Comparison of ENCODE assay signal across 19 mouse cellular contexts in the genomic region with DNA sequence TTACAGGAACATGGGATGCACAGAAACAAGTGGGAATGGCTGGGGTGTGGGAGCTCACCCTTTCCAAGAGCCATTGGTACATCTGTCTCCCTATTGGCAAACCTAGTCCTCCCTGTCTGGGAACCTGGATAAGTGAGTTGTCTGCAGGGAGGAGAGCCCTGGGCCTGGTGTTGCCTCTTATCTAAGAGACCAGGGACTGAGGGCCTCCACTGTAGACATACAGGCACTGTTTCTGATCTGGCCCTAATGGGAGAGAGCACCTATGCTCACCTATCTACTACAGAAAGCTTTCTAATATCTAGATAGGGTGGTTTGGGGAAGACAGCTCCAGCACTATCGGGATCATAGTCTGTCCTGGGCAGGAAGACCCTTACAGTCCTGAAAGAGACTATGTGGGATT. TPM values are rescaled to one million over a fixed set of nuclear protein-coding genes. Genes with fewer than 3 reads are reported as not detected.
DNase-seq lines count a peak whose midpoint lies in the region; ATAC-seq and TF ChIP-seq lines count a peak whose summit lies in the region.
"Had no signal": no experiment of that assay in that cellular context is flagged by ENCODE, and none has a peak within 500 bp of the region (broad histone marks: within the 10 kb centered on the region; RNA-seq: fewer than 3 reads in every experiment).

No protein-coding gene starts in this region.

- H3K4me2 ChIP-seq in forebrain, embryonic 12.5 days: no peak overlapping the region
- H3K4me2 ChIP-seq in lung, embryonic 14.5 days: no peak overlapping the region
- H3K4me2 ChIP-seq in intestine, embryonic 16.5 days (ENCODE audit: low read depth, low read length): no peak overlapping the region
- H3K4me2 ChIP-seq: neural tube, embryonic 15.5 days had no signal

- 85% methylated on average over 1 of the region's 1 CpGs for WGBS in forebrain, embryonic 10.5 days
- 89% methylated on average over 1 of the region's 1 CpGs for WGBS in forebrain, embryonic 12.5 days
- 89% methylated on average over 1 of the region's 1 CpGs for WGBS in lung, embryonic 14.5 days
- WGBS in lung, adult 2 months: 94% methylated on average over 1 of the region's 1 CpGs
- WGBS in intestine, embryonic 16.5 days: 94% methylated on average over 1 of the region's 1 CpGs

- H3K9ac ChIP-seq in forebrain, embryonic 12.5 days: no peak overlapping the region
- H3K9ac ChIP-seq in lung, embryonic 14.5 days: no peak overlapping the region
- no peak overlapping the region for H3K9ac ChIP-seq in intestine, embryonic 16.5 days (ENCODE audit: low read depth, low read length)
- H3K9ac ChIP-seq: neural tube, embryonic 15.5 days had no signal

- no peaks in the 10 kb centered on the region for H3K27me3 ChIP-seq in forebrain, embryonic 10.5 days (ENCODE audit: poor library complexity, severe bottlenecking)
- H3K27me3 ChIP-seq in forebrain, embryonic 12.5 days: no peaks in the 10 kb centered on the region
- no peaks in the 10 kb centered on the region for H3K27me3 ChIP-seq in lung, embryonic 14.5 days (ENCODE audit: insufficient read depth, low read length)
- H3K27me3 ChIP-seq in intestine, embryonic 16.5 days (replicated peaks; ENCODE audit: control insufficient read depth, insufficient read depth, low read length): no peaks in the 10 kb centered on the region
- H3K27me3 ChIP-seq: neural tube, embryonic 15.5 days had no signal

- TF ChIP-seq POLR2A in lung, adult 2 months (IDR thresholded peaks at IDR 0.05; ENCODE audit: borderline replicate concordance, extremely low read depth, low read depth, low read length): no peak

- no peak overlapping the region for H3K4me3 ChIP-seq in forebrain, embryonic 10.5 days
- no peak overlapping the region for H3K4me3 ChIP-seq in forebrain, embryonic 12.5 days (replicated peaks)
- no peak overlapping the region for H3K4me3 ChIP-seq in lung, embryonic 14.5 days (ENCODE audit: low read depth, low read length)
- H3K4me3 ChIP-seq in lung, adult 2 months (replicated peaks; ENCODE audit: extremely low read depth, low read depth, low read length): no peak overlapping the region
- no peak overlapping the region for H3K4me3 ChIP-seq in intestine, embryonic 16.5 days (ENCODE audit: low read length)
- H3K4me3 ChIP-seq: neural tube, embryonic 15.5 days had no signal

- no peak for DNase-seq in forebrain, embryonic 10.5 days (ENCODE audit: extremely low spot score, low spot score)
- DNase-seq in lung, embryonic 14.5 days: no peak
- DNase-seq in lung, adult 2 months: no peak
- DNase-seq in testis, postnatal 14 days (ENCODE audit: low spot score): no peak
- no peak for DNase-seq in kidney, adult 9 months
- DNase-seq: adrenal gland, postnatal 25 days; cerebellum, adult 11-12 months; gastrocnemius, postnatal 36 days; heart, postnatal 4 days; kidney, adult 2 months; lung, postnatal 14 days; right cerebral cortex, postnatal 14 days had no signal

- no peak for ATAC-seq in forebrain, embryonic 12.5 days (ENCODE audit: low FRiP score)
- no peak; the same call in 1 of the 2 replicates for ATAC-seq in lung, embryonic 14.5 days (ENCODE audit: insufficient read depth)
- ATAC-seq in intestine, embryonic 16.5 days: peak; percentile 87
- ATAC-seq in megakaryocyte-erythroid progenitor cell, adult 5-6 weeks (replicated peaks; ENCODE audit: low FRiP score, low TSS enrichment, poor library complexity, severe bottlenecking): peak; percentile 97

- peaks cover 76% of the 10 kb centered on the region for H3K36me3 ChIP-seq in forebrain, embryonic 10.5 days (replicated peaks)
- peaks cover 43% of the 10 kb centered on the region for H3K36me3 ChIP-seq in forebrain, embryonic 12.5 days (replicated peaks)
- peaks cover 41% of the 10 kb centered on the region for H3K36me3 ChIP-seq in lung, embryonic 14.5 days (ENCODE audit: insufficient read depth)
- no peaks in the 10 kb centered on the region for H3K36me3 ChIP-seq in intestine, embryonic 16.5 days (ENCODE audit: control insufficient read depth, insufficient read depth, low read length)

- H3K9me3 ChIP-seq in forebrain, embryonic 10.5 days: no peaks in the 10 kb centered on the region
- no peaks in the 10 kb centered on the region for H3K9me3 ChIP-seq in forebrain, embryonic 12.5 days
- H3K9me3 ChIP-seq in lung, embryonic 14.5 days (ENCODE audit: low read depth, low read length): no peaks in the 10 kb centered on the region
- H3K9me3 ChIP-seq in intestine, embryonic 16.5 days (ENCODE audit: control insufficient read depth, low read length): no peaks in the 10 kb centered on the region
- H3K9me3 ChIP-seq: neural tube, embryonic 15.5 days had no signal

- TF ChIP-seq CTCF in lung, embryonic 14.5 days (IDR thresholded peaks at IDR 0.05; ENCODE audit: low read depth): no peak
- no peak for TF ChIP-seq CTCF in lung, adult 2 months (IDR thresholded peaks at IDR 0.05; ENCODE audit: insufficient read depth, low read length)

- H3K4me1 ChIP-seq in forebrain, embryonic 10.5 days: no peaks in the 10 kb centered on the region
- H3K4me1 ChIP-seq in forebrain, embryonic 12.5 days: no peaks in the 10 kb centered on the region
- H3K4me1 ChIP-seq in lung, embryonic 14.5 days (ENCODE audit: insufficient read depth): no peaks in the 10 kb centered on the region
- H3K4me1 ChIP-seq in lung, adult 2 months (ENCODE audit: control insufficient read depth, insufficient read depth, low read length): no peaks in the 10 kb centered on the region
- H3K4me1 ChIP-seq in intestine, embryonic 16.5 days (ENCODE audit: control insufficient read depth, insufficient read depth, low read length): no peaks in the 10 kb centered on the region
- H3K4me1 ChIP-seq: neural tube, embryonic 15.5 days had no signal

- H3K27ac ChIP-seq in forebrain, embryonic 10.5 days: peak overlapping the region; percentile 66
- no peak overlapping the region for H3K27ac ChIP-seq in forebrain, embryonic 12.5 days
- peak overlapping the region; percentile 51; the same call in 1 of the 2 replicates for H3K27ac ChIP-seq in lung, embryonic 14.5 days (ENCODE audit: low read depth)
- no peak overlapping the region for H3K27ac ChIP-seq in intestine, embryonic 16.5 days (ENCODE audit: low read length)
- H3K27ac ChIP-seq: neural tube, embryonic 15.5 days had no signal

RNA-seq across cellular contexts. Expression of gene Nprl3, which starts 11.4 kb away (rescaled TPM):
- polyA plus RNA-seq in forebrain, embryonic 10.5 days (2016; fragmentation: Nextera tagmentation; extraction: Ambion mirVana): 48.3 and 48.6 TPM in 2 replicates
- polyA plus RNA-seq in forebrain, embryonic 12.5 days (2016; fragmentation: Nextera tagmentation; extraction: Ambion mirVana): 50.2 and 50.9 TPM in 2 replicates
- 44.0 and 46.3 TPM in 2 replicates for polyA plus RNA-seq in lung, embryonic 14.5 days (2014; fragmentation: Nextera tagmentation; extraction: Ambion mirVana)
- 77.9 and 85.7 TPM in 2 replicates for polyA plus RNA-seq in lung, adult 2 months (2012; rRNA removed)
- 28.3 and 34.6 TPM in 2 replicates for polyA plus RNA-seq in intestine, embryonic 16.5 days (2015; fragmentation: Nextera tagmentation; extraction: Ambion mirVana)
- 45.7 and 65.0 TPM in 2 replicates for total RNA-seq in megakaryocyte-erythroid progenitor cell, adult 5-6 weeks (2014; fragmentation: Nextera tagmentation)
- total RNA-seq in megakaryocyte-erythroid progenitor cell, adult 5-6 weeks (2017): 12.9 and 35.6 TPM in 2 replicates

RNA-seq across cellular contexts. Expression of gene Hba-x, which starts 20.1 kb away (rescaled TPM):
- polyA plus RNA-seq in forebrain, embryonic 10.5 days (2016; fragmentation: Nextera tagmentation; extraction: Ambion mirVana): 3,082 and 4,268 TPM in 2 replicates
- polyA plus RNA-seq in forebrain, embryonic 12.5 days (2016; fragmentation: Nextera tagmentation; extraction: Ambion mirVana): 1,147 and 1,607 TPM in 2 replicates
- polyA plus RNA-seq in lung, embryonic 14.5 days (2014; fragmentation: Nextera tagmentation; extraction: Ambion mirVana): 211 and 266 TPM in 2 replicates
- not detected in 2 replicates for polyA plus RNA-seq in lung, adult 2 months (2012; rRNA removed)
- 11.6 and 16.4 TPM in 2 replicates for polyA plus RNA-seq in intestine, embryonic 16.5 days (2015; fragmentation: Nextera tagmentation; extraction: Ambion mirVana)
- total RNA-seq in megakaryocyte-erythroid progenitor cell, adult 5-6 weeks (2014; fragmentation: Nextera tagmentation): not detected in 2 replicates
- total RNA-seq in megakaryocyte-erythroid progenitor cell, adult 5-6 weeks (2017): not detected in 2 replicates
- total RNA-seq: adrenal gland, postnatal 25 days; gastrocnemius, postnatal 36 days; layer of hippocampus, adult 18-20 months; left cerebral cortex, postnatal 36 days had no signal
- polyA plus RNA-seq: kidney, adult 2 months; testis, adult 2 months had no signal

RNA-seq across cellular contexts. Expression of gene Hba-a1, which starts 27.2 kb away (rescaled TPM):
- polyA plus RNA-seq in forebrain, embryonic 10.5 days (2016; fragmentation: Nextera tagmentation; extraction: Ambion mirVana): 2,180 and 3,072 TPM in 2 replicates
- 2,326 and 2,947 TPM in 2 replicates for polyA plus RNA-seq in forebrain, embryonic 12.5 days (2016; fragmentation: Nextera tagmentation; extraction: Ambion mirVana)
- 4,575 and 4,689 TPM in 2 replicates for polyA plus RNA-seq in lung, embryonic 14.5 days (2014; fragmentation: Nextera tagmentation; extraction: Ambion mirVana)
- polyA plus RNA-seq in lung, adult 2 months (2012; rRNA removed): 5,782 and 18,923 TPM in 2 replicates
- polyA plus RNA-seq in intestine, embryonic 16.5 days (2015; fragmentation: Nextera tagmentation; extraction: Ambion mirVana): 3,658 and 4,448 TPM in 2 replicates
- total RNA-seq in megakaryocyte-erythroid progenitor cell, adult 5-6 weeks (2014; fragmentation: Nextera tagmentation): 247 and 283 TPM in 2 replicates
- 19.7 and 99.3 TPM in 2 replicates for total RNA-seq in megakaryocyte-erythroid progenitor cell, adult 5-6 weeks (2017)

RNA-seq across cellular contexts. Expression of gene Mpg, which starts 29.8 kb away (rescaled TPM):
- 31.0 and 31.2 TPM in 2 replicates for polyA plus RNA-seq in forebrain, embryonic 10.5 days (2016; fragmentation: Nextera tagmentation; extraction: Ambion mirVana)
- polyA plus RNA-seq in forebrain, embryonic 12.5 days (2016; fragmentation: Nextera tagmentation; extraction: Ambion mirVana): 25.0 and 29.3 TPM in 2 replicates
- 39.6 and 42.2 TPM in 2 replicates for polyA plus RNA-seq in lung, embryonic 14.5 days (2014; fragmentation: Nextera tagmentation; extraction: Ambion mirVana)
- 9.8 and 12.4 TPM in 2 replicates for polyA plus RNA-seq in lung, adult 2 months (2012; rRNA removed)
- polyA plus RNA-seq in intestine, embryonic 16.5 days (2015; fragmentation: Nextera tagmentation; extraction: Ambion mirVana): 32.6 and 33.8 TPM in 2 replicates
- total RNA-seq in megakaryocyte-erythroid progenitor cell, adult 5-6 weeks (2014; fragmentation: Nextera tagmentation): 11.1 and 18.5 TPM in 2 replicates
- total RNA-seq in megakaryocyte-erythroid progenitor cell, adult 5-6 weeks (2017): 8.9 and 10.8 TPM in 2 replicates

RNA-seq across cellular contexts. Expression of gene Hbq1b, which starts 30.6 kb away (rescaled TPM):
- polyA plus RNA-seq in forebrain, embryonic 10.5 days (2016; fragmentation: Nextera tagmentation; extraction: Ambion mirVana): 6.1 and 10.1 TPM in 2 replicates
- 2.4 TPM in 2 replicates for polyA plus RNA-seq in forebrain, embryonic 12.5 days (2016; fragmentation: Nextera tagmentation; extraction: Ambion mirVana)
- polyA plus RNA-seq in lung, embryonic 14.5 days (2014; fragmentation: Nextera tagmentation; extraction: Ambion mirVana): 1.8 and 2.1 TPM in 2 replicates
- polyA plus RNA-seq in lung, adult 2 months (2012; rRNA removed): 0.60 and 1.6 TPM in 2 replicates
- polyA plus RNA-seq in intestine, embryonic 16.5 days (2015; fragmentation: Nextera tagmentation; extraction: Ambion mirVana): 2.1 and 3.0 TPM in 2 replicates
- total RNA-seq in megakaryocyte-erythroid progenitor cell, adult 5-6 weeks (2014; fragmentation: Nextera tagmentation): not detected in 2 replicates
- total RNA-seq in megakaryocyte-erythroid progenitor cell, adult 5-6 weeks (2017): not detected in 2 replicates
- total RNA-seq: gastrocnemius, postnatal 36 days; left cerebral cortex, postnatal 36 days had no signal
- polyA plus RNA-seq: testis, adult 2 months had no signal

Comparison
In these comparisons a context has a peak if more than half of its experiments do, and no peak if none do; other contexts are left out.
1. H3K27ac ChIP-seq: peak in forebrain, embryonic 10.5 days (single experiment) and lung, embryonic 14.5 days (single experiment); none in forebrain, embryonic 12.5 days (single experiment) and intestine, embryonic 16.5 days (single experiment).
2. RNA of gene Hba-x, which starts 20.1 kb away (polyA plus RNA-seq): 3,082 to 4,268 TPM in forebrain, embryonic 10.5 days, 1,147 to 1,607 TPM in forebrain, embryonic 12.5 days, 211 to 266 TPM in lung, embryonic 14.5 days and 11.6 to 16.4 TPM in intestine, embryonic 16.5 days; not detected in lung, adult 2 months; every median in the first group is over 10 times any median in the second.
3. ATAC-seq: peak in intestine, embryonic 16.5 days (single experiment) and megakaryocyte-erythroid progenitor cell, adult 5-6 weeks (single experiment); none in forebrain, embryonic 12.5 days (single experiment) and lung, embryonic 14.5 days (single experiment).